Mouse (Mus musculus) kidney, embryonic 14.5 days (tissue): ENCODE data around the gene Hpse. TPM values are rescaled to one million over a fixed set of nuclear protein-coding genes. Genes with fewer than 3 reads are reported as not detected.

Source experiments
- ATAC-seq: fragments of 200-750 bp; cut with Nextera tagmentation; 2 replicates; pipeline ENCODE4 v1.8.0; 2017; ENCODE audit warnings: moderate number of reproducible peaks, mild to moderate bottlenecking, moderate TSS enrichment, moderate library complexity; ENCODE audit not compliant: low FRiP score, low TSS enrichment
- H3K27ac ChIP-seq: fragments of 300-500 bp; sonication (generic); 2 replicates; pipeline ENCODE4 v1.5.1; 2014; ENCODE audit warnings: low read depth, mild to moderate bottlenecking, low read length, moderate library complexity, mixed read lengths
- H3K27me3 ChIP-seq: fragments of 300-500 bp; sonication (generic); 2 replicates; pipeline ENCODE4 v1.6.1; 2014; ENCODE audit warnings: mild to moderate bottlenecking, low read length; ENCODE audit not compliant: control insufficient read depth, insufficient read depth
- H3K36me3 ChIP-seq: fragments of 300-500 bp; sonication (generic); 2 replicates; pipeline ENCODE4 v1.6.1; 2014; ENCODE audit warnings: low read length, mixed read lengths; ENCODE audit not compliant: control insufficient read depth, insufficient read depth
- H3K4me1 ChIP-seq: fragments of 300-500 bp; sonication (generic); 2 replicates; pipeline ENCODE4 v1.6.1; 2014; ENCODE audit warnings: low read length, mixed read lengths; ENCODE audit not compliant: control insufficient read depth, insufficient read depth
- H3K4me2 ChIP-seq: fragments of 300-500 bp; sonication (generic); replicated peaks from 2 replicates; pipeline ENCODE4 v1.6.1; 2014; ENCODE audit warnings: low read depth, mild to moderate bottlenecking, low read length
- H3K4me3 ChIP-seq: fragments of 300-500 bp; sonication (generic); 2 replicates; pipeline ENCODE4 v1.5.1; 2014; ENCODE audit warnings: mild to moderate bottlenecking, low read length
- H3K9ac ChIP-seq: fragments of 300-500 bp; sonication (generic); 2 replicates; pipeline ENCODE4 v1.6.1; 2014; ENCODE audit warnings: low read depth, mild to moderate bottlenecking, low read length, moderate library complexity
- H3K9me3 ChIP-seq: fragments of 300-500 bp; sonication (generic); 2 replicates; pipeline ENCODE4 v1.6.1; 2016; ENCODE audit warnings: low read length; ENCODE audit not compliant: control insufficient read depth
- WGBS: fragments of 180-500 bp; shearing (Covaris S2); extraction: QIAGEN DNeasy Blood & Tissue Kit; methylation state at CpG from one replicate; pipeline ENCODE4 v1.1.7; 2014; 5-methylcytosine and 5-hydroxymethylcytosine counted together
- polyA plus RNA-seq: library from polyadenylated mRNA; unstranded; fragments of >200 nt; fragmentation: Nextera tagmentation; extraction: Ambion mirVana; gene quantifications from 2 replicates; pipeline ENCODE4 v1.2.1, GENCODE M21; 2014

Gene Hpse
- polyA plus RNA-seq, 1 experiment from 2014 or later, result 3.5 TPM

GRCm38 (mm10) chr5:100643253-100643990 is 76.1 kb downstream of the Hpse start:
- H3K27ac ChIP-seq, result no peak overlapping the region
- H3K27me3 ChIP-seq, result no peaks in the 10 kb centered on the region
- H3K4me1 ChIP-seq, result 0 out of 2 replicates have a peak, but pooled peaks cover under 1% of the 10 kb centered on the region
- ATAC-seq, result no peak
- WGBS, result 75% methylated on average over 12 of the region's 12 CpGs
- H3K4me2 ChIP-seq, result no peak overlapping the region
- H3K4me3 ChIP-seq, result no peak overlapping the region
- no peaks in the 10 kb centered on the region for H3K9me3 ChIP-seq
- no peaks in the 10 kb centered on the region for H3K36me3 ChIP-seq
- no peak overlapping the region for H3K9ac ChIP-seq

GRCm38 (mm10) chr5:100642316-100642715 is 77.2 kb downstream of the Hpse start:
- no peak for ATAC-seq
- no peaks in the 10 kb centered on the region for H3K27me3 ChIP-seq
- no peaks in the 10 kb centered on the region for H3K36me3 ChIP-seq
- 86% methylated on average over 5 of the region's 5 CpGs for WGBS
- no peak overlapping the region for H3K9ac ChIP-seq
- H3K4me3 ChIP-seq, result no peak overlapping the region
- H3K4me1 ChIP-seq, result no peaks in the 10 kb centered on the region
- no peaks in the 10 kb centered on the region for H3K9me3 ChIP-seq
- no peak overlapping the region for H3K27ac ChIP-seq
- no peak overlapping the region for H3K4me2 ChIP-seq

- no peak overlapping the region for H3K27ac ChIP-seq
- H3K4me3 ChIP-seq, result no peak overlapping the region
- whole genome bisulfite sequencing, result 83% methylated on average over 8 of the region's 8 CpGs
- no peak overlapping the region for H3K4me2 ChIP-seq
- H3K9me3 ChIP-seq, result no peaks in the 10 kb centered on the region
- ATAC-seq, result no peak
- H3K9ac ChIP-seq, result no peak overlapping the region
- H3K27me3 ChIP-seq, result no peaks in the 10 kb centered on the region
- no peaks in the 10 kb centered on the region for H3K4me1 ChIP-seq
- no peaks in the 10 kb centered on the region for H3K36me3 ChIP-seq
These were observed 81.0 kb downstream of the Hpse start for GRCm38 (mm10) chr5:100638483-100638882.

GRCm38 (mm10) chr5:100636794-100637544 is 82.5 kb downstream of the Hpse start:
- Histone ChIP-seq H3K9ac (no peak overlapping the region), H3K4me3 (no peak overlapping the region), H3K9me3 (no peaks in the 10 kb centered on the region), H3K27ac (no peak overlapping the region), H3K36me3 (no peaks in the 10 kb centered on the region), H3K4me1 (no peaks in the 10 kb centered on the region), H3K27me3 (no peaks in the 10 kb centered on the region), H3K4me2 (no peak overlapping the region)
- WGBS, result 71% methylated on average over 8 of the region's 8 CpGs
- no peak for ATAC-seq

- Histone ChIP-seq H3K27me3 (no peaks in the 10 kb centered on the region), H3K9ac (no peak overlapping the region), H3K27ac (no peak overlapping the region), H3K4me1 (no peaks in the 10 kb centered on the region), H3K4me3 (no peak overlapping the region), H3K9me3 (no peaks in the 10 kb centered on the region), H3K36me3 (no peaks in the 10 kb centered on the region), H3K4me2 (no peak overlapping the region)
- ATAC-seq, result no peak
- WGBS, result 90% methylated on average over 4 of the region's 4 CpGs
These were observed 83.6 kb downstream of the Hpse start for GRCm38 (mm10) chr5:100635908-100636307.

- Histone ChIP-seq H3K4me3 (no peak overlapping the region), H3K4me2 (no peak overlapping the region), H3K4me1 (no peaks in the 10 kb centered on the region), H3K27ac (no peak overlapping the region), H3K36me3 (no peaks in the 10 kb centered on the region), H3K9ac (no peak overlapping the region), H3K27me3 (no peaks in the 10 kb centered on the region), H3K9me3 (no peaks in the 10 kb centered on the region)
- 89% methylated on average over 8 of the region's 8 CpGs for WGBS
- ATAC-seq, result no peak
These were observed 84.5 kb downstream of the Hpse start for GRCm38 (mm10) chr5:100634885-100635478.

- no peaks in the 10 kb centered on the region for H3K27me3 ChIP-seq
- no peaks in the 10 kb centered on the region for H3K4me1 ChIP-seq
- H3K9me3 ChIP-seq, result no peaks in the 10 kb centered on the region
- no peak overlapping the region for H3K27ac ChIP-seq
- 79% methylated on average over 8 of the region's 8 CpGs for WGBS
- H3K4me3 ChIP-seq, result no peak overlapping the region
- no peak overlapping the region for H3K9ac ChIP-seq
- H3K4me2 ChIP-seq, result no peak overlapping the region
- no peaks in the 10 kb centered on the region for H3K36me3 ChIP-seq
- ATAC-seq, result peak; percentile 55; the same call in 1 of the 2 replicates
These were observed 86.9 kb downstream of the Hpse start for GRCm38 (mm10) chr5:100632540-100633129.
